Mouse (Mus musculus) liver, adult 2 months (tissue): ENCODE measurements around the gene Cbx3.

Experiments used
- CTCF ChIP-seq: fragments of 200-500 bp; IDR thresholded peaks from 2 replicates; pipeline ENCODE4 v1.5.1; 2011; ENCODE audit warnings: low read depth, low read length, control low read depth
- POLR2A ChIP-seq: fragments of 200-500 bp; IDR thresholded peaks from 2 replicates; pipeline ENCODE4 v1.6.1; 2011; ENCODE audit warnings: low read length, control low read depth; ENCODE audit not compliant: insufficient read depth; ENCODE audit errors: extremely low read depth

DNA sequence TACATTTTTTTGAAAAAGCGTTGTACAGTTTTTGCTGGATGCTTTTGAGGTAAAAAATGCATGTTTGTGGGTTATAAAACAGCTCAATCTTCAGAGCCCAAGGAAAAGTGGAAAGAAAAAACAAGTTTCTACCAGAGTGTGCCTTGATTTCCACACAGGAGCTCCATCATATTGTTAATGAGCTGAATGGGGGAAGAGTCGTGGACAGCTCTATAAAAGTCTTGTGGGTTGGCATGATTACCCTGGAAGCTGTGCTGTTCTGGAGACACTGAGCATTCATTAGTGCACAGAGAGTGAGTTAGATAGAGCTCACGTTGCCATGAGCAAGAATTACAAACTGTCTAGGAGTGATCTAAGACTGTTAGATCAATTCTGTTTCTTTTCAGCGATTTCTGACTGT, 2.1 kb downstream of the Cbx3 start:
- TF ChIP-seq CTCF (no peak), POLR2A (no peak)
